Mouse (Mus musculus): ENCODE data around the gene Dusp16.

Dusp16 gene

GRCm38 (mm10) chr6:134743568-134743967 lies 48.9 kb downstream of the Dusp16 start:
- DNase-seq (ENCODE audit: low spot score) = no peak

GRCm38 (mm10) chr6:134736853-134737252 lies 55.6 kb downstream of the Dusp16 start:
- DNase-seq (ENCODE audit: low spot score) = no peak

- no peak for DNase-seq (ENCODE audit: low spot score)
Observed at GRCm38 (mm10) chr6:134733800-134734221, 58.6 kb downstream of the Dusp16 start.

GRCm38 (mm10) chr6:134732813-134733212 lies 59.6 kb downstream of the Dusp16 start:
- DNase-seq (ENCODE audit: low spot score) = no peak

GRCm38 (mm10) chr6:134730978-134731377 lies 61.4 kb downstream of the Dusp16 start:
- DNase-seq (ENCODE audit: low spot score) = peak; percentile 40

- DNase-seq (ENCODE audit: low spot score) = no peak
Observed at GRCm38 (mm10) chr6:134725406-134725805, 67.0 kb downstream of the Dusp16 start.

GRCm38 (mm10) chr6:134723833-134724553 lies 68.4 kb downstream of the Dusp16 start:
- peak; percentile 81 for DNase-seq (ENCODE audit: low spot score)

GRCm38 (mm10) chr6:134723326-134723725 lies 69.1 kb downstream of the Dusp16 start:
- DNase-seq (ENCODE audit: low spot score) = no peak

- DNase-seq (ENCODE audit: low spot score) = peak; percentile 35
Observed at GRCm38 (mm10) chr6:134722906-134723305, 69.5 kb downstream of the Dusp16 start.

GRCm38 (mm10) chr6:134721729-134722269 lies 70.6 kb downstream of the Dusp16 start:
- DNase-seq (ENCODE audit: low spot score) = no peak

GRCm38 (mm10) chr6:134720150-134720549 lies 72.3 kb downstream of the Dusp16 start:
- DNase-seq (ENCODE audit: low spot score) = no peak

- DNase-seq (ENCODE audit: low spot score) = no peak
Observed at GRCm38 (mm10) chr6:134719156-134719555, 73.3 kb downstream of the Dusp16 start.

GRCm38 (mm10) chr6:134718668-134719065 lies 73.8 kb downstream of the Dusp16 start:
- no peak for DNase-seq (ENCODE audit: low spot score)

- DNase-seq (ENCODE audit: low spot score) = no peak
Observed at GRCm38 (mm10) chr6:134717886-134718667, 74.3 kb downstream of the Dusp16 start.

- DNase-seq (ENCODE audit: low spot score) = no peak
Observed at GRCm38 (mm10) chr6:134716168-134716587, 76.2 kb downstream of the Dusp16 start.

- no peak for DNase-seq (ENCODE audit: low spot score)
Observed at GRCm38 (mm10) chr6:134713897-134714296, 78.5 kb downstream of the Dusp16 start.

GRCm38 (mm10) chr6:134713321-134713720 lies 79.1 kb downstream of the Dusp16 start:
- DNase-seq (ENCODE audit: low spot score) = no peak

- no peak for DNase-seq (ENCODE audit: low spot score)
Observed at GRCm38 (mm10) chr6:134710020-134710419, 82.4 kb downstream of the Dusp16 start.

GRCm38 (mm10) chr6:134706467-134706866 lies 86.0 kb downstream of the Dusp16 start:
- no peak for DNase-seq (ENCODE audit: low spot score)

GRCm38 (mm10) chr6:134703053-134703690 lies 89.3 kb downstream of the Dusp16 start:
- no peak for DNase-seq (ENCODE audit: low spot score)

- no peak for DNase-seq (ENCODE audit: low spot score)
Observed at GRCm38 (mm10) chr6:134702184-134702583, 90.2 kb downstream of the Dusp16 start.

- no peak for DNase-seq (ENCODE audit: low spot score)
Observed at GRCm38 (mm10) chr6:134701211-134701602, 91.2 kb downstream of the Dusp16 start.
